Mouse (Mus musculus) kidney, postnatal 25 days (tissue): ENCODE data around the gene Lzts3.
A peak's percentile ranks its signal among the peaks of the same experiment; 100 is the strongest.
"Not testable (repeated sequence)": the region's sequence is repeated elsewhere in the genome, so short reads cannot be mapped to it uniquely, and the experiment has no call there.

ENCODE experiments used
- DNase-seq, 2 experiments: peaks; one replicate each; pipeline ENCODE4 v3.0.0; 2021; ENCODE audit warnings: mixed read lengths in 2 of 2

The Lzts3 gene

DNA sequence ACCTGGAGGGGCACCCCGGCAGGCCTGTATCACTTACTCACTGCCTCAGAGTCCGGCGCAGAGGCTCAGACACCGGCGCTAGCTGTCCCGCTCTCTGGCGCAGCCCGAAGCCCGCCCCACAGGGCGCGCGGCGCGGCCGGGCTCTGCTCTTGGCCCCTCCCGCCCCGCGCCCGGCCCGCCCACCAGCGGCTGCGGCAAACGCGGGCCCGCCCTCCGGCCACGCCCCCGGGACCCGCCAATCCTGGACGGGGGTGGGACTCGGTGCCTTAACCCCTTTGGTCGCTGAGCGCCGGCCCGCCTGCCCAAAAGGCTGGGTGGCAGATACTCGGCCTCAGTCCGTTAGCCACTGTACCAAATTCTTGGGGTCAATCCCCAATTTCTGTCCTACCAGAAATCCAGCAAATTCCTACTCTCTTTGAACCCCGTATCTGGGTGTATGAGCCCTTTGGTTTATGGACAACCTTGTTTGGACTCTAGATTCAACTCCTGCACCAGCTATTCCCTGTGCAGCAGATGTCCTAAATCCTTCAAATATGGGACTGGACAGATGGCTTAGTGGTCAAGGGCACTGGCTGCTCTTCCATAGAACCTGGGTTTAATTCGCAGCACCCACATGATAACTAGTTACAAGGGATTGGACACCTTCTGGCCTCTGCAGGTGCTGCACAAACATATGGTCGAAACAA, at the start of gene Lzts3:
TSS of gene Lzts3 (minus strand) at position 120 of the 686 bp plus-strand sequence.
- DNase-seq = peak; percentile 93 to 97

DNA sequence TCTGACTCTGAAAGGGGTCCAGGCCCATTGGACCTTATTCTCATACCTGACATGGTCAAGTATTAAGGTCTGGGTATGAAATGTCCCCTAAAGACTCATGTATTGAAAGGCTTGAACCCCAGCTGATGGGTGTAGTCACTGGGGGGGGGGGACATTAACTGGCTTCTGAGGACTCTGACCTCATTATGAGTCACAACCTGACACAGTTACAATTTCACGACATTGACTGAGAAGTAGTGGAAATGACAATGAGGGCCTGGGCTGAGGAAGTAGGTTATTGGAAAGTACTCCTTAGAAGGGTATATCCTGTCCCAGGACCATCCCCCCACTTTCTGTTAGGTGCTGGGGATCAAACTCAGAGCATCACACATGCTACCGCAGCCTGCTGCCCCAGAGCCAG, 46.4 kb upstream of the Lzts3 start:
- no peak for DNase-seq

DNA sequence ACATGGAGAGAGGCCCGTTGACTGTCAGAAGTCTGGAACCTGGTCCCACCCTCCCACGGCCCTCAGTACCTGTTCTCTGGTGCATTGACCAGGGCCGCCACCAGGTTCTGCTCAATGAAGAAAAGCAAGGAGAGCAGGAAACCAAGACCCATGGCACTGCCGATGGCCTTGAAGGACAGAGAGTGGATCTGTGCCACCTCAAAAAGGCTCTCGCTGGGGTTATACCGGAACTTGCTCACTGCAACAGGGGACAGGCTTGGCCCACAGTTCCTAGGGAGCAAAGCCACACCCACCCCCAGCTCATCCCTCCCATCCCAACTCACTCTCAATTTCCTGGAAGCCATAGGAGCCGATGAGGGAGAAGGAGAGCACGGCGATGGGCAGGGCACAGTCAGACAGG, 42.8 kb upstream of the Lzts3 start:
- DNase-seq = no peak

DNA sequence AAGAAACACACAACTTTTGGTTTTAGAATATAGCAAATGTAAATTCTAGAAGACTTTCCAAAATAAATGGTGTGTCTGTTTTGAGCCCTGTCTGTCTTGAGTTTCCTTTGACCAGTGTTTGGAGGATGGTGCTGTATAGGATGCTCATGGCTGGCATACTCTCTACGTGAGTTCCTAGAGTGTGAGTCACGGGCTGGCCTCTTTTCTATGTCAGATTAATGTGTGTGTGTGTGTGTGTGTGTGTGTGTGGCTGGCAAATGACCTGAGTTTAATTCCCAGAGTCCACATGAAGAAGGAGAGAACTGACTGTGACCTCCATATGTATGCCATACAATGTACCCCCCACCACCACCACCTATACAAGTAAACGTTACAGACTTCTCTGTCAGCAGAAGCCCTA, 38.9 kb upstream of the Lzts3 start:
- DNase-seq = no peak

DNA sequence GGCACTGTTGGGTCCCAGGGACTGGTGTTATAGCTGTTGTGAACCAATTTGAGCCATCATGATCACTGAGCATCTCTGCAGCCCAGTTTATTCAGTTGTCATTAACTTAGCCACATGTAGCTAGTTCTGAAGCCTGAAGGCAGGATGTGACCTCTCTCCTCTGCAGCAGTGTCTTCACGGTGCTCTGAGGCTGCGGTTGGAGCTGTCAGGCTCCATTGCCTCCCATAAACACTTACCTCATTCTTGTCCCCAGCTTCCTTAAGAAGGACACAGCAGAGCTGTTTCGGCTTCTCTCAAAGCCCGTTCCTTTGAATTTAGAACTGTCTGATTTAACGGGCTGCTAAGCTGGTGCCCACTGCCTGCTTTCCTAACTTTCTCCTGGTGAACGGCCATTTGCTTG, 37.3 kb upstream of the Lzts3 start:
- DNase-seq = no peak

DNA sequence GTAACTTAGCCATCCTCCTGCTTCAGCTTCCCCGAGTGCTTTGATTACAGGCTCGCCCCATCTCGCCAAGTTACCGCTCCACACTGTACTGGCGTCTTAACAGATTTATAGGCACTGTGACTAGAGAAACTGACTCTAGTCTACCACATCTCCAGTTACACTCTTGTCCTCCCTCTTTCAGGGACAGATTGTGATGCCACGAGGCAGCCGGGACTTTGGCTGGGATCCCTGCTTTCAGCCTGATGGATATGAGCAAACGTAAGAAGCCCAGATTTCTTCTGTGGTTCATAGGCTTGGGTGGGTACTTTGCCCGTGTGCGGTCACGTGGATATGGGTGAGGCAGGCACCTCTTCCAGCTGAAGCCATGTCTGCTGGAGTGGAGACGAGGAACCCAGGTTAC, 36.6 kb upstream of the Lzts3 start:
- no peak for DNase-seq

DNA sequence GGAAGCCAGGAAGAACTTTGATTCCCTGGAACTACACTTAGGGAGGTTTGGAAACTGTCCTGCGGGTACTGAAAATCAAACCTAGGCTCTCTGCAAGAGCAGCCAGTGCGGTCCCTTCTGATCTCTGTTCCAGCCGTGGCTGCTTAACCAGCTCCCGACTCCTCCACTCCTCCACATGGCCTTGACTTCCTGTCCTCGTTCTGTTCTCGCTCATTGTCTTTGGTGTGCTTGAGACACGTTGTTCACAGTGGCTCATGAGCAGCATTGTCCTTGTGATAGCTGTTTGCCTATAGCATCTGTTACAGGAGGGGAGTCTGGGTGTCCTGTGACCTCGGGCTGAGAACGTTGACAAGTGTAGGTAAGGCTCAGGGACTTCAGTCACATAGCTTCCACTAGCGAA, 34.6 kb upstream of the Lzts3 start:
- no peak for DNase-seq

DNA sequence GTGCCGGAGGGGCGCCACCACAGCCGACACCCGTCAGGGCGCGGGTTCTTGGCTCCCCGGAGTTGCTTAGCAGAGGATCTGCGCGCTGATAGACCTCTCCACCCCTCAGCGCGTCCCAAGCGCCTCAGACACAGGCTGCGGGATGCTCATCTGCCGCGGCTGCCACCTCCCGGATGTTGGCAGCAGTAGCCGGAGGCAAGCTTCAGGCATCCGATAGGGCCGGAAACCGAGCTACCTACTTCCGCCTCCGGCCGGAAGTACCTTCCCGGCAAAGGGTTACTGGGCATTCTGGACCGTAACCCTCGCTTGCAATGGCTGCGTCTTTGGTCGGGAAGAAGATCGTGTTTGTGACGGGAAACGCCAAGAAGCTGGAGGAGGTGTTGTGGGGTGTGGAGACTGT, 25.0 kb upstream of the Lzts3 start, which contains the start of gene Itpa:
TSS of gene Itpa (plus strand) at position 52 of the 400 bp plus-strand sequence.
- DNase-seq = peak; percentile 87 to 95

DNA sequence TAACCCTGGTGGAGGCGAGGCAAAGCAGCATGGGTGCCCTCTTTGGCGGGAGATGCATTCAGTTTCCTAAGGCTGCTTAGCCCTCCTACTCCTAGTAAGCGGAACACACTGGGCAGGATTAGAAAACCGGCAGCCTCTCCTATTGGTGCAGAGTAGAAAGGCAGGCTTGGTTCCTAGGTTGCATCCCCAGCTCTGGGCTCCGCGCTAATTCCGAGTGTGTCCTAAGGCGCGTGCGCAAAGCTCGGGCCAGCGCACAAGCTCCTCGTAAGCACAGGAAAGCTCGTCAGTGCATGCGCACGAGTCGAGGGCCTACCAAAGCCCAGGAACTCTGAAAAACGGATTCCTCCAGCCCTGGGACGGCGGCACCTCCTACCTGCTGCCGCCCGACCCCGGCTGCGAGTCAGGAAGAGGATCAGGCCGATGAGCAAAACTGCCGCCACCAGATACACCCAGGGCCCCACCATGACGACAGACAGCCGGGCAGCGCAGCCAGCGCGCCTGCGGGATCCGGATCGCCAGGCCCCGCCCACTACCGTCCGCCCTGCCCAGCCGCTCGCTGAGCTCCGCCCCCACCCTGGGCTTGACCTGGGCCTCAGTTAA, 21.6 kb upstream of the Lzts3 start, which contains the start of gene Ddrgk1:
TSS of gene Ddrgk1 (minus strand) at position 558 of the 600 bp plus-strand sequence.
- peak; percentile 94 to 96 for DNase-seq

DNA sequence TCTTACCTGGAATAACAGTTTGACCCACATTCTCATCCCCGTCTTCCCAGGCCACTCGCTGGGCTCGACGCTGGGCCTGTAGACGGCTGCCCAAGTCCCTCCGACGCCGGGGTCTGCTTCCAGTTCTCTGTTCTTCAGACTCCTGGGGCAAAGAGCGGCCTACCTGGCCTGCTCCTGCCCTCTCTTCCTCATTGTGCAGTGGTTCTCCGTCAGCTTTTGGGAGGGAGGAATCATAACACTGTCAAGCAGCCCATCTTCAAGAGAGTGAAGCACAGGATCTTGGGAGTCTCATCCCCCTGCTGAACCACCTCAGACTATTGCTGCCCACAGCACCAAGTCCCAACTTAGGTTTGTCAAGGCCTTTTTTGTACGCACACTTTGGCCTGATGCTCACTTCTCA, 20.7 kb upstream of the Lzts3 start:
- no peak for DNase-seq

DNA sequence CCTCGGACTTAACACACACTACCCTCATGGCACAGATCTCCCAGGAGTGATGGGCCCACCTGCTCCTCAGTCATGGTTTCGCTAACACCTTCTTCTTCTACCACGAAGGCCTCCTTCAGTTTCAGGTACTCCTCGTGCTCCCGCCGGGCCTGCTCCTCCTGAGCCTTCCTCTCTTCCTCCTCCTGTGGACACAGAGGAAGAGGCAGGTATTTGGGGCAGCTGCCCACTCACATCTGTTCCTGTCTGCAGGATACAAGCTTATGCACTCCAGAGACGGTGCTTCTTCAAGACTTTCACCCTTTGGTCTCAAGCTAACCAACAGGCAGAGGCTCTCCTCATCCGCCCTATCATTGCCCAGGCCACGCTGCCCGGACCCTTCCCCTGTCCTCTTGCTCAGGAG, 15.9 kb upstream of the Lzts3 start:
- no peak for DNase-seq

DNA sequence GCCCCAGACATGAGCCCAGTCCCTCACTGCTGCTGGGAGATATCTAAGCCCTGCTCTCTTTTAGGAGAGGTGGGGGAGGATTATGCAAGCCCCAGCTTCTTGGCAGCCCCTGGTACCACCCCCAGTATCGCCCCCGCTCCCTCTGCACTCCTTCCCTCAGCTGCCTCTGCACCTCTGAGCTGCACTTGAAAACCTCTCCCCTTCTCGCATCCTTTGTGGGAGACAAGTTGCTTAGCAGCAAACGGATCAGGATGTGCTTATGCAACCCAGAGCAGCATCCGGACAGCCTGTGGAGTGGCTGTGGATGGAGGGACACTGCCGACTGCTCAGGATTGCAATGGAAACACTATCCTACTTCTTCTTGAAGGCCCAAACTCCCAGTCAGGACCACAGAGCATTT, 14.9 kb upstream of the Lzts3 start:
- no peak for DNase-seq

DNA sequence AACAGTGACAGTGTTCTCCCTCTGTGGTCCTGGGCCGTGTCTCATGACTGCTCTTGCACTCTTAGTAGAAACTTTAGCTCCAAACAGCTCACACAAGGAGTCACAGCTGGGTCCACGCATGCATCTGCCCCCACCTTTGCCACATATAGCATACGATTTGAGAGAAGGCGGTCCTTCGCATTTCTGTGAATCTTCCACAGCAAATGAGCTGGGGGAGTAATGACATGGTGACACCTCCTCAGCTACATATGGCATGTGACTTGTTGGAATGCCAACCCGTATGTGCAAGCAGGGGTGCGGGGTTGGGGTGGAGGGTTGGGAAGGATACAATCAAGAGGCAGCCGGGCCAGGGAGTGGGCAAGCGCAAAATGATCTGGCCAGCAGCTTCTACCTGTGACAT, 13.9 kb upstream of the Lzts3 start:
- DNase-seq = no peak

DNA sequence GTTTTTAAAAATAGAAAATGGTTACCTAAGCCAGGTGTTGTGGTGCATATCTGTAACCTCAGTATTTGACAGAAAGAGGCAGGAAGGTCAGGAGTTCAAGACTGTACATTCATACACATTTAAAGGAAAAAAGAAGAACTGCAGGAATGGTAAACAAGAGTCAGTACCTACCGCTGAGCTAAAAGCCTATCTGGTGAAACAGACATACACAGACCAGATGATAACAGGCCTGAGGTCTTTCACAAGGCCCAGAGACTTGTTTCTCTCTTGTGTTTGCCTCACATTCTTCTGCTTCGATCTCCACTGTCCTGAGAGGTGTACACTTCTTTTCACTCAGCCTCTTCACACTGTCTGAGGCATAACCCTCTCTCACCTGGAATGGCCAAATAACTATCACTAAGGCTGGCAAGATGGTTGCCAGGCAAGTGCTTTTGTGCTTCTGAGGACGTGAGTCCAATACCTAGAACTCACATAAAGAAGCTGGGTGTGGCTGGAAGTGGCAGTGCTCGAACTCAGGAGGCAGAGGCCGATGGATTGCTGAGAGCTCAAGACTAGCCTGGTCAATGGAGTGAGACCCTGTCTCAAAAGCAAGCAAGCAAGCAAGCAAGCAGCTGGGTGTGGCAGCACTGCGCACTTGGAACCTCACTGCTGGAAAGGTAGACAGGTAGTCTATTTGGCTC, 13.2 kb upstream of the Lzts3 start:
- DNase-seq = no peak

DNA sequence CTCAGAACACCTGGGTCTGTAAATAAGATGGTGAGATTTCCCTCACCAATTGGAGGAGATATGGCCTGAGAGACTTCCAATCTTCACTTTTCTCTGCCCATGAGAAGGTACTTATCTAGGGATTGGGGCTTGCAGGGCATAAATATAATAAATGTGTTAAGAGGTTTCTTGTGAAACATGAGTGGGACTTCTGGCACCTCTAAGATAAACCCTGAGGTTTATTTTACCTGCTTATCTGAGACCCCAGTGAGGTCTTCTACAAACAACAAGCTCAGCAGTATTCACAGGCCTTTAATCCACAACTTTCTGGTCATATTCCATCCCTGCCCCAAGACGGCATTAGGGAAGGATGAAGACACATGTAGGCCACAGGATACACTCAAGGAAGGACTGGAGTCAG, 11.2 kb upstream of the Lzts3 start:
- no peak for DNase-seq

DNA sequence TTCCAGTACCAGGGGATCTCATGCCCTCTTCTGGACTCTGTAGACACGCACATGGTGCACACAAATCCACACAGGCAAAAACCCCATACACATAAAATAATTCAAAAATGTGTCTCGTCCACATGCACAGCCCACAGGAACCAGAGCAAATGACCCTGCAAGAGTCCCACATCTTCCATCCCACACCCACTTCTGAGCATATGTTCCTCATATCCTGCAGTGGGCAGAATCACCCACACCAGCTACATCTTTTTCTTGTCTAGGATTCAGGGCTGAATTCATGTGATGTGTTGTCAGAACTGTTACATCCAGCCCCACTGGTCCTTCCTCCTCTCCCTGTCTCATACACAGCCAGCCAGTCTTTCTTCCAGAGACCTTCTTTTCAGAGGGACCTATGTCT, 10.7 kb upstream of the Lzts3 start:
- DNase-seq = no peak

DNA sequence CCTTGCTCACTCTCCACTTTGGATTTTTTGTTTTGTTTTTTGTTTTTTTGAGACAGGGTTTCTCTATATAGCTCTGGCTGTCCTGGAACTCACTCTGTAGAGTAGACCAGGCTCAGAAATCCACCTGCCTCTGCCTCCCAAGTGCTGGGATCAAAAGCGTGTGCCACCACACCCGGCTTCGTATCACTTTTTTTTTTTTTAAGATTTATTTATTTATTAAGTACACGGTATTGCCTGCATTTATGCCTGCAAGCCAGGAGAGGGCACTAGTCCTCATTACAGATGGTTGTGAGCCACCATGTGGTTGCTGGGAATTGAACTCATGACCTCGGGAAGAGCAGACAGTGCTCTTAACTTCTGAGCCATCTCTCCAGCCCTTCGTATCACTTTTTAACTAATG, 6.4 kb upstream of the Lzts3 start:
- not testable (repeated sequence) for DNase-seq

DNA sequence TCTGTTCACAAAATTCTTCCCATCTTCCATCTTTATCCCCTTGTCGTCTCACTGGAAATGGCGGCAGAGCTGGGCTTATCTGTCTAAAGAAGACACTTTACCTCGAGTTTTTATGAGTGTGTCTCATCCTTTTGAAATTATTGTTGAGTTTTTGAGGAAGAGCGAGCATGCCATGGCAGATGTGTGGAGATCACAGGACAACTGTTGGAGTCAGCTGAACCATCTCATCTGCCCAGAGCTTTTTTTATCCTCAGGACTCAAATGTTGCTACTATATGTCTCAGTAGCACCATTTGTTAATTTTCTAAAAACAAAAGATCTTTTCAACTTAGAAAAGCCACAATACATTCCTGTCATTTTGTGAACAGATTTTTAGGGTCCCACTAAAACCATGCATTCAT, 2.6 kb upstream of the Lzts3 start:
- DNase-seq = no peak

DNA sequence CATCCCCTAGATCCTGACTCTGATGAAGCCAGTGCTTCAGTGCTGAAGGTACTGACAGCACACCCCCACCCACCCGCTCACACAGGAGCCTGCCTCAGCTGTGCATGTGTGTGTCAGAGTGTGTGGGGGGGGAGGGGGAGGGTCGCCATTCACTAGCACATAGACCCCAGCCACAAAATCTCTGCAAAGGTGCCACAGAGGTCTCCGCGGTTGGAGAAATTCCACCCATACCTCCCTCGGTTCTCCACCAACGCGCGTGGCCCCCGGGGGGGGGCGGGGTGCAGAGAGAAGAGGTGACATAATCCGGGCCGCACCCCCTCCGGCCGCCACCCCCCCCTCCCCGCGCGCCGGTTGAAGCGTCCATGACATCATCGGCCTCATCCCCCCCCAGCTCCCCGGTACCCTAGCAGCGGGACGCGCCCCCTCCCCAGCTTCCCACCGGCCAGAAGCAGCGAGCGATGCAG, 374 bp downstream of the Lzts3 start:
- DNase-seq = peak in 1 of 2 experiments; percentile 59

DNA sequence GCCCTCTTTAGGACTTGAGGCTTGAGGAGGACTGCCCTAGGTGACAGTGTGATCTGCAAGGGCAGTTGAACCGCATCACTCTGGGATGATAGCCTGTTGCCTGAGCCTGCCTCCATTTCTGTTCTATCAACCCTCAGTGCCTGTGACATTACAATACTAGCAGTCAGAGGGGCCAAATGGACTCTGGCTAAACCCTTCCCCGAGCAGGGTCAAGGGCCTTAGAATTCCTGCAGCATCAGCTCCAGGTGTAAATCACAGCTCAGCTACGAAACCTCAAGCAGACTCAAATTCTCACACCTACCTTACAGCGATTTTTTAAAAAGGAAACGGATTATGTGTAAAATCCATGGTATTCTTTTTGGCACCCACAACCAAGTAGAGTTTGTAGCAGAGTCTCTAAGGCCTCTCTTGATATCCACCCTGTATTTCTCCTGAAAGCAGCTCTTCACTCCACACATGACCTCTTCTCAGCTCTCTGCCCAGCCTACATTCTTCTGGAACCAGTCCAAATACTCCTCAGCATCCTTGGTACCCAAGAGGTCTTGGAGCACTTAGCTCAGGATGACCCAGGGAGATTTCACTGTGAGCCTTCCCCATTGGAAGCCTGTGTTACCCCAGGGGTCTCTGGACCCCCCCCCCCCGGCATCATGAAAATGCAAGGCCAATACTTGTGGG, 1.1 kb downstream of the Lzts3 start:
- DNase-seq = peak; percentile 33 to 72

DNA sequence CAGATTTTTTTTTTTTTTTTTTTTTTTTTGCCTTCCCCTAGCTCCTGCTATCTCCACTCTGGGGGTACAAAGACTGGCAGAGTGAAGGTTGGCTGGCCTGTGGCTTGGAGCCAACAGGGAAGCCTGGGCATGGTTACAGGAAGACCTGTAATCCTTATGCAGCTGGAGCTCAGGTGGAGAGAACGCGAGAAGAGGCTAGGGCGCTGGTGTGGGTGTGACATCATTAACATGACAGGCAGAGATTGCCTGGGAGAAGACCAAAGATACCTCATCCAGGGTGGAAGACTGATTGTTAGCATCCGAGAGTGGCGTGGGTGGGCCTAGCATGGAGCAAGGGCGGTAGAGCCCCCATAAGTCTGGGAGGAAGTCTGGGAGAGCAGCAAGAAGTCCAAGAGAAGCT, 3.3 kb downstream of the Lzts3 start:
- peak; percentile 59 to 80 for DNase-seq

DNA sequence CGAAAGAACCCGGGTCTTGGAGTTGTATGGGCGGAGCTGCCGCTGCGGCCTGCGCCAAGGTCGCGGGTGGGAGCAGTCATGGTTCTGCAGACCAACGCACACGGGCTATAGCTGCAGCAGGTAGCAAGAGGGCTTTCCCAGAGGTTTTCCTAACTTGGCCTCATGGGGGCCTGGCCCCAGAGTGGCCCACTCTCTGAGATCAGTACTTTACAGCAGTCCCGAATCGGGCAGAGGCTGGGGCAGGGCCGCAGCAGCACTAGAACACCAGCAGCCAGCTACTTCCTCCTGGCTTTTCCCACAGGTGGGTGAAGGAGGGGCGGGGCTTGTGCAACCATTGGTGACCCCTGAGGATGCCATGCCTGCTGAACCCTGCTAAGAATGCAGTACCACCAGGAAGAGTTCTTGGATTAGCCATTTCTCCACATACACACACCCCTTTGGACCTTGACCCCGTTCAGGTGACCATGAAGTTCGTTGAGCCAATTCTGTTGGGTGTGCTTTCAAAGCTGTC, 4.4 kb downstream of the Lzts3 start:
- DNase-seq = peak; percentile 93 to 97

DNA sequence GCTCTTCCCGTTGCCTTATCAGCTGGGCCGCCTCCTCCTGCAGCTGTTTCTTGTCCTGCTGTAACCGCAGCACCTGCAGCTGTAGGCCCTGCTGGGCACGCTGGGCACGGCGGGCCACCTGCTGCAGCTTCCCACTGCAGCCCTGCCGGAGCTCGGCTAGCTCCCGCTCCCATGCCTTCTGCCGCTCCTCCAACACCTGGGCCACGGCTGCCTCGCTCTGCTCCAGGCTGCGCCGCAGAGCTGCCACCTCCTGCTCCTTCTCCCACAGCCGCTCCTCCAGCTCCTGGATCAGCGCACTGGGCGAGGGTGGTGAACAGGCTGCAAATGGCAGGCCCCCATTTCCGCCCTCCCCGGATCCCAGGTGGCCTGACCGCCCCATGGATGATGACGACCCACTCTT, 6.8 kb downstream of the Lzts3 start:
- DNase-seq = peak in 1 of 2 experiments; percentile 52
